Mouse (Mus musculus): ENCODE measurements at regions not wholly inside any gene's neighbourhood (a gene's known extent, or its start where the extent isn't known, plus 50 kb on each side); places are given as distances from the start of the nearest gene placed in this dataset.

- intact Hi-C loops (cut with DNase I) = no loop called here
Measured at GRCm38 (mm10) chr16:29830101-29830500, 234.1 kb upstream of the Hes1 start.

GRCm38 (mm10) chr16:29833298-29833697 lies 230.9 kb upstream of the Hes1 start:
- intact Hi-C loops (cut with DNase I) = no loop called here

- intact Hi-C loops (cut with DNase I) = no loop called here
Measured at GRCm38 (mm10) chr16:29833875-29834274, 230.3 kb upstream of the Hes1 start.

- intact Hi-C loops (cut with DNase I) = no loop called here
Measured at GRCm38 (mm10) chr16:29834669-29835068, 229.5 kb upstream of the Hes1 start.

GRCm38 (mm10) chr16:29837025-29837629 lies 227.1 kb upstream of the Hes1 start:
- intact Hi-C loops (cut with DNase I) = no loop called here

GRCm38 (mm10) chr16:29837874-29838273 lies 226.3 kb upstream of the Hes1 start:
- intact Hi-C loops (cut with DNase I) = no loop called here

GRCm38 (mm10) chr16:29838981-29839661 lies 225.1 kb upstream of the Hes1 start:
- intact Hi-C loops (cut with DNase I) = no loop called here

- intact Hi-C loops (cut with DNase I) = no loop called here
Measured at GRCm38 (mm10) chr16:29839662-29840001, 224.6 kb upstream of the Hes1 start.

- intact Hi-C loops (cut with DNase I) = no loop called here
Measured at GRCm38 (mm10) chr16:29840412-29840811, 223.8 kb upstream of the Hes1 start.

- intact Hi-C loops (cut with DNase I) = no loop called here
Measured at GRCm38 (mm10) chr16:29841132-29841531, 223.1 kb upstream of the Hes1 start.

- intact Hi-C loops (cut with DNase I) = no loop called here
Measured at GRCm38 (mm10) chr16:29842071-29842470, 222.1 kb upstream of the Hes1 start.

- intact Hi-C loops (cut with DNase I) = no loop called here
Measured at GRCm38 (mm10) chr16:29843490-29843889, 220.7 kb upstream of the Hes1 start.

GRCm38 (mm10) chr16:29844706-29845596 lies 219.2 kb upstream of the Hes1 start:
- intact Hi-C loops (cut with DNase I) = no loop called here

GRCm38 (mm10) chr16:29845597-29845986 lies 218.6 kb upstream of the Hes1 start:
- intact Hi-C loops (cut with DNase I) = no loop called here

GRCm38 (mm10) chr16:29847059-29847458 lies 217.1 kb upstream of the Hes1 start:
- intact Hi-C loops (cut with DNase I) = no loop called here

GRCm38 (mm10) chr16:29847734-29848133 lies 216.4 kb upstream of the Hes1 start:
- intact Hi-C loops (cut with DNase I) = no loop called here

GRCm38 (mm10) chr16:29848527-29848926 lies 215.7 kb upstream of the Hes1 start:
- intact Hi-C loops (cut with DNase I) = no loop called here

- intact Hi-C loops (cut with DNase I) = no loop called here
Measured at GRCm38 (mm10) chr16:29849511-29849910, 214.7 kb upstream of the Hes1 start.

- intact Hi-C loops (cut with DNase I) = no loop called here
Measured at GRCm38 (mm10) chr16:29850616-29851015, 213.6 kb upstream of the Hes1 start.

- intact Hi-C loops (cut with DNase I) = no loop called here
Measured at GRCm38 (mm10) chr16:29851827-29852226, 212.4 kb upstream of the Hes1 start.

GRCm38 (mm10) chr16:29854805-29855565 lies 209.2 kb upstream of the Hes1 start:
- intact Hi-C loops (cut with DNase I) = no loop called here

- intact Hi-C loops (cut with DNase I) = no loop called here
Measured at GRCm38 (mm10) chr16:29856545-29856944, 207.6 kb upstream of the Hes1 start.

All from adrenal gland (tissue).